In genomic region chr16:78635257-78635656, GRCm38 (mm10) we compare ENCODE assay signal across 8 mouse cellular contexts. TPM values are rescaled to one million over a fixed set of nuclear protein-coding genes. Genes with fewer than 3 reads are reported as not detected.
DNase-seq lines count a peak whose midpoint lies in the region; ATAC-seq and TF ChIP-seq lines count a peak whose summit lies in the region.

No protein-coding gene starts in this region.

- no peak overlapping the region for H3K27ac ChIP-seq in heart, adult 2 months
- no peak overlapping the region for H3K27ac ChIP-seq in liver, adult 2 months (replicated peaks; ENCODE audit: insufficient read depth, low read depth, low read length)
- H3K27ac ChIP-seq in neural tube, embryonic 11.5 days (ENCODE audit: low read depth, low read length): no peak overlapping the region

- no peak overlapping the region for H3K4me3 ChIP-seq in heart, adult 2 months
- no peak overlapping the region for H3K4me3 ChIP-seq in liver, adult 2 months (ENCODE audit: insufficient read depth, low read depth, low read length)
- H3K4me3 ChIP-seq in neural tube, embryonic 11.5 days (ENCODE audit: low read depth, low read length): no peak overlapping the region

- no peak for TF ChIP-seq POLR2A in heart, adult 2 months (IDR thresholded peaks at IDR 0.05; ENCODE audit: insufficient read depth, low read depth, low read length)
- TF ChIP-seq POLR2A in liver, adult 2 months (IDR thresholded peaks at IDR 0.05; ENCODE audit: extremely low read depth, insufficient read depth, low read length): no peak

- no peaks in the 10 kb centered on the region for H3K4me1 ChIP-seq in heart, adult 2 months (ENCODE audit: control insufficient read depth, insufficient read depth, low read length)
- peaks cover 4% of the 10 kb centered on the region; the same call in 1 of the 2 replicates for H3K4me1 ChIP-seq in liver, adult 2 months (ENCODE audit: control insufficient read depth, insufficient read depth, low read length)
- H3K4me1 ChIP-seq in neural tube, embryonic 11.5 days (ENCODE audit: control insufficient read depth, insufficient read depth, low read length): no peaks in the 10 kb centered on the region

- H3K27me3 ChIP-seq in heart, adult 2 months (ENCODE audit: control insufficient read depth, insufficient read depth, low read length): no peaks in the 10 kb centered on the region
- H3K27me3 ChIP-seq in liver, adult 2 months (ENCODE audit: control insufficient read depth, insufficient read depth, low read length): no peaks in the 10 kb centered on the region
- H3K27me3 ChIP-seq in neural tube, embryonic 11.5 days (ENCODE audit: control insufficient read depth, insufficient read depth, low read length): no peaks in the 10 kb centered on the region
- no peaks in the 10 kb centered on the region for H3K27me3 ChIP-seq in splenic B cell, adult 2 months (ENCODE audit: control insufficient read depth, insufficient read depth, low read length, poor library complexity, severe bottlenecking)

- peak; percentile 62; the same call in 1 of the 2 replicates for ATAC-seq in neural tube, embryonic 11.5 days (ENCODE audit: insufficient read depth, low FRiP score, low TSS enrichment)

- H3K4me2 ChIP-seq in neural tube, embryonic 11.5 days (ENCODE audit: low read depth): no peak overlapping the region

- intact Hi-C loops in heart, adult 2 months (cut with DNase I): loop anchor here (1.0 to 5.0 kb wide), 3 partner anchors 58 to 317 kb away; partner anchors contain the start of gene D16Ertd472e
- intact Hi-C loops in heart, postnatal 25 days (cut with DNase I): loop anchor here (5.0 kb wide), 2 partner anchors 38 to 312 kb away; no protein-coding TSS in a partner anchor

- peak; percentile 88 for TF ChIP-seq CTCF in heart, adult 2 months (IDR thresholded peaks at IDR 0.05)
- TF ChIP-seq CTCF in liver, adult 2 months (IDR thresholded peaks at IDR 0.05; ENCODE audit: low read depth, low read length): peak; percentile 72

- no peak for TF ChIP-seq EP300 in heart, adult 2 months (IDR thresholded peaks at IDR 0.05; ENCODE audit: insufficient read depth, low read depth, low read length)

- H3K79me2 ChIP-seq in heart, adult 2 months (replicated peaks; ENCODE audit: control insufficient read depth, insufficient read depth, low read length): no peaks in the 10 kb centered on the region
- H3K79me2 ChIP-seq in liver, adult 2 months (ENCODE audit: control insufficient read depth, insufficient read depth, low read length): no peaks in the 10 kb centered on the region

- no peaks in the 10 kb centered on the region for H3K9me3 ChIP-seq in neural tube, embryonic 11.5 days (ENCODE audit: control insufficient read depth, low read length)

- H3K36me3 ChIP-seq in heart, adult 2 months (ENCODE audit: control insufficient read depth, insufficient read depth, low read length): no peaks in the 10 kb centered on the region
- H3K36me3 ChIP-seq in liver, adult 2 months (ENCODE audit: control insufficient read depth, insufficient read depth, low read length): no peaks in the 10 kb centered on the region
- H3K36me3 ChIP-seq in neural tube, embryonic 11.5 days (ENCODE audit: control insufficient read depth, insufficient read depth, low read length): no peaks in the 10 kb centered on the region
- no peaks in the 10 kb centered on the region for H3K36me3 ChIP-seq in splenic B cell, adult 2 months (ENCODE audit: control insufficient read depth, insufficient read depth, low read length, poor library complexity, severe bottlenecking)

- no peak overlapping the region for H3K9ac ChIP-seq in heart, adult 2 months (ENCODE audit: low read depth, low read length)
- H3K9ac ChIP-seq in liver, adult 2 months (ENCODE audit: low read depth, low read length): no peak overlapping the region
- no peak overlapping the region for H3K9ac ChIP-seq in neural tube, embryonic 11.5 days (ENCODE audit: low read length)

- 22% methylated on average over 8 of the region's 8 CpGs for WGBS in heart, adult 2 months
- 23% methylated on average over 8 of the region's 8 CpGs for WGBS in liver, adult 2 months
- WGBS in neural tube, embryonic 11.5 days: 27% methylated on average over 8 of the region's 8 CpGs

- peak; percentile 55 to 74 for DNase-seq in heart, adult 2 months
- no peak for DNase-seq in heart, postnatal 25 days (ENCODE audit: low spot score)
- DNase-seq in cerebellum, postnatal 4 days (ENCODE audit: low spot score in 2 of 2): peak; percentile 59 to 72
- peak; percentile 74 for DNase-seq in gastrocnemius, postnatal 10 days
- DNase-seq in kidney, adult 8-10 months: peak; percentile 7 to 55
- peak; percentile 57 for DNase-seq in liver, adult 2 months (ENCODE audit: extremely low read depth, low read depth, low spot score)
- DNase-seq in neural tube, embryonic 11.5 days (ENCODE audit: low spot score): peak; percentile 78
- peak; percentile 74 for DNase-seq in splenic B cell, adult 2 months (ENCODE audit: low read depth, low spot score)

RNA-seq across cellular contexts. Expression of gene D16Ertd472e, which starts 58.7 kb away (rescaled TPM):
- 1 to 10 TPM; 3.5 to 4.5 TPM for total RNA-seq in heart, adult 2 months (2021)
- polyA plus RNA-seq in heart, adult 2 months (2012; rRNA removed): 1.3 and 2.1 TPM in 2 replicates
- 1 to 10 TPM; 4.2 to 4.9 TPM for total RNA-seq in heart, postnatal 25 days (2021)
- total RNA-seq in gastrocnemius, postnatal 10 days (2021): 1 to 10 TPM; 5.7 to 7.3 TPM
- total RNA-seq in liver, adult 2 months (2014; rRNA removed): 6.1 and 7.6 TPM in 2 replicates
- 3.6 and 3.9 TPM in 2 replicates for polyA plus RNA-seq in liver, adult 2 months (2012; rRNA removed)
- 16.7 and 17.3 TPM in 2 replicates for polyA plus RNA-seq in neural tube, embryonic 11.5 days (2014; fragmentation: Nextera tagmentation; extraction: Ambion mirVana)
